ENCODE assay signal across 8 mouse cellular contexts in the genomic region with DNA sequence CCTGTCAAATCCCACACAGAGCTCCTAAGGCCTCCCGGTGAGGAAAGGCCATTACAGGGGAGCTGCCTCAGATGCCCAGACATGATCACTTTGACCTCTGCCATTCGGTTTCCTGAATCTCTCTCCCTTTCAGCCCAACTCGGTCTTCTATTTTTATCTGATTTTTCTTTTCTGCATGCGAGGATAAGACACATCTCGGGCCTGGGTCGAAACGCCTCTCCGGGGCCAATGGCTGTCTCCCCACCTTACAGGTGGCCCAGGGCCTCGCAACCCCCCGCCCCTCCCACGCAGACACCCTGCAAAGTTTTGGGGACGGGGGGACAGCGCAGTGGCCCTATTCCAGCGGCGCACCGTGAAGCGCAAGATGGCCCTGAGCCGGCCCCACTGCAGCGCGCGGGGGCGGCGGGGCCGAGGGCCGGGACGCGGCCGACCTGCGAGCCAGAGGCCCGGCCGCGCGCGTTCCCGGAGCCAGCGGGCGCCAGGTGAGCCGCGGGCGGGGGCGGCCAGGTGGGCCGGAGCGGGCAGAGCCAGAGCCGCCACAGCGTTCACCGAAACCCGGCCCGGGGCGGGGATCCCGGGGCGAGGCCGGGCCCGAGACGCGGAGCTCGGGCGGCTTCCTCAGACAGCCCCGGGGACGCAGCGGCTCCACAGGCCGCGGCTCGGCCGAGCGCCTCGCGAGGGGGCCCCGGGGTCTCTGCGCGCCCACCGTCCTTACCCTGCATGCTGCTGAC. TPM values are rescaled to one million over a fixed set of nuclear protein-coding genes. Genes with fewer than 3 reads are reported as not detected.
DNase-seq lines count a peak whose midpoint lies in the region; ATAC-seq lines count a peak whose summit lies in the region.

No protein-coding gene starts in this region.

- H3K9me3 ChIP-seq in hindbrain, embryonic 16.5 days (ENCODE audit: control insufficient read depth, low read length): no peaks in the 10 kb centered on the region

- H3K4me2 ChIP-seq in hindbrain, embryonic 16.5 days (ENCODE audit: low read length): peak overlapping the region; percentile 79

- H3K4me3 ChIP-seq in hindbrain, embryonic 16.5 days (ENCODE audit: low read length): peak overlapping the region; percentile 97

- peak overlapping the region; percentile 100 for H3K9ac ChIP-seq in hindbrain, embryonic 16.5 days (ENCODE audit: low read depth, low read length)

- H3K36me3 ChIP-seq in hindbrain, embryonic 16.5 days (ENCODE audit: control insufficient read depth, insufficient read depth, low read length): no peaks in the 10 kb centered on the region

- peak; percentile 91 for ATAC-seq in hindbrain, embryonic 16.5 days
- peak; percentile 30 for ATAC-seq in megakaryocyte-erythroid progenitor cell, adult 5-6 weeks (replicated peaks; ENCODE audit: low FRiP score, low TSS enrichment, poor library complexity, severe bottlenecking)

- WGBS in hindbrain, embryonic 16.5 days: 1% methylated on average over 51 of the region's 71 CpGs

- H3K27me3 ChIP-seq in hindbrain, embryonic 16.5 days (replicated peaks; ENCODE audit: control insufficient read depth, insufficient read depth, low read length): no peaks in the 10 kb centered on the region

- peaks cover 14% of the 10 kb centered on the region for H3K4me1 ChIP-seq in hindbrain, embryonic 16.5 days (ENCODE audit: control insufficient read depth, insufficient read depth, low read depth, low read length)

- peak overlapping the region; percentile 94 for H3K27ac ChIP-seq in hindbrain, embryonic 16.5 days (ENCODE audit: low read depth, low read length)

- peak; percentile 68 for DNase-seq in cerebellum, adult 11-12 months
- DNase-seq in cerebellum, postnatal 10 days: no peak
- peak; percentile 13 for DNase-seq in right cerebral cortex, adult 18-20 months
- DNase-seq in right cerebral cortex, postnatal 25 days: no peak
- DNase-seq in embryo, embryonic 11 days: peak; percentile 47
- DNase-seq in testis, postnatal 10 days (ENCODE audit: low spot score): peak; percentile 65

RNA-seq across cellular contexts. Expression of gene Map2k4, which starts 0.5 kb away (rescaled TPM):
- 112 and 118 TPM in 2 replicates for polyA plus RNA-seq in hindbrain, embryonic 16.5 days (2015; fragmentation: Nextera tagmentation; extraction: Ambion mirVana)
- total RNA-seq in megakaryocyte-erythroid progenitor cell, adult 5-6 weeks (2014; fragmentation: Nextera tagmentation): 47.4 and 49.6 TPM in 2 replicates
- 38.1 and 39.3 TPM in 2 replicates for total RNA-seq in megakaryocyte-erythroid progenitor cell, adult 5-6 weeks (2017)

RNA-seq across cellular contexts. Expression of gene Zkscan6, which starts 19.4 kb away (rescaled TPM):
- polyA plus RNA-seq in hindbrain, embryonic 16.5 days (2015; fragmentation: Nextera tagmentation; extraction: Ambion mirVana): 17.7 TPM in 2 replicates
- total RNA-seq in megakaryocyte-erythroid progenitor cell, adult 5-6 weeks (2014; fragmentation: Nextera tagmentation): 9.2 and 12.4 TPM in 2 replicates
- total RNA-seq in megakaryocyte-erythroid progenitor cell, adult 5-6 weeks (2017): 12.6 and 24.9 TPM in 2 replicates

Comparison
In these comparisons a context has a peak if more than half of its experiments do, and no peak if none do; other contexts are left out.
1. DNase-seq: peak in cerebellum, adult 11-12 months (single experiment), right cerebral cortex, adult 18-20 months (single experiment), embryo, embryonic 11 days (single experiment) and testis, postnatal 10 days (single experiment); none in cerebellum, postnatal 10 days (0 of 2) and right cerebral cortex, postnatal 25 days (single experiment).